Mouse (Mus musculus) heart, adult 2 months (tissue): ENCODE results near the gene Tma7. TPM values are rescaled to one million over a fixed set of nuclear protein-coding genes. Genes with fewer than 3 reads are reported as not detected.

Experiments used
- DNase-seq, 2 experiments: peaks; one replicate each; pipeline ENCODE4 v3.0.0; 2021
- H3K27ac ChIP-seq: fragments of 200-600 bp; 2 replicates; pipeline ENCODE4 v1.8.1; 2022
- H3K27me3 ChIP-seq: fragments of 200-500 bp; 2 replicates; pipeline ENCODE4 v1.6.1; 2012; ENCODE audit warnings: mild to moderate bottlenecking, low read length, inconsistent platforms, mixed read lengths; ENCODE audit not compliant: control insufficient read depth, insufficient read depth
- H3K36me3 ChIP-seq: fragments of 200-500 bp; 2 replicates; pipeline ENCODE4 v1.6.1; 2012; ENCODE audit warnings: low read length, inconsistent platforms; ENCODE audit not compliant: control insufficient read depth, insufficient read depth
- H3K4me1 ChIP-seq: fragments of 200-500 bp; 2 replicates; pipeline ENCODE4 v1.6.1; 2011; ENCODE audit warnings: low read length; ENCODE audit not compliant: control insufficient read depth, insufficient read depth
- H3K4me3 ChIP-seq: fragments of 200-600 bp; 2 replicates; pipeline ENCODE4 v1.8.1; 2022
- H3K79me2 ChIP-seq: fragments of 200-500 bp; replicated peaks from 2 replicates; pipeline ENCODE4 v1.6.1; 2012; ENCODE audit warnings: mild to moderate bottlenecking, inconsistent platforms, low read length, moderate library complexity, mixed read lengths; ENCODE audit not compliant: control insufficient read depth, insufficient read depth
- H3K9ac ChIP-seq: fragments of 200-500 bp; 2 replicates; pipeline ENCODE4 v1.6.1; 2012; ENCODE audit warnings: low read depth, mild to moderate bottlenecking, control low read depth, inconsistent platforms, low read length, mixed read lengths
- CTCF ChIP-seq: fragments of 200-600 bp; IDR thresholded peaks from 2 replicates; pipeline ENCODE4 v1.8.1; 2022; ENCODE audit warnings: antibody characterized with exemption, mild to moderate bottlenecking, moderate library complexity
- EP300 ChIP-seq: fragments of 200-500 bp; IDR thresholded peaks from 2 replicates; pipeline ENCODE4 v1.6.1; 2011; ENCODE audit warnings: low read depth, low read length, control low read depth; ENCODE audit not compliant: insufficient read depth
- POLR2A ChIP-seq: fragments of 200-500 bp; IDR thresholded peaks from 2 replicates; pipeline ENCODE4 v1.6.1; 2011; ENCODE audit warnings: mild to moderate bottlenecking, low read depth, low read length, control low read depth; ENCODE audit not compliant: insufficient read depth
- WGBS: fragments of 180-500 bp; shearing (Covaris S2); methylation state at CpG from one replicate; pipeline ENCODE4 v1.1.7; 2018; 5-methylcytosine and 5-hydroxymethylcytosine counted together
- intact Hi-C: fragments of 180-260 bp; cut with DNase I; formaldehyde crosslinking; loops from one replicate; pipeline ENCODE4 v1.15.1; 2025
- polyA plus RNA-seq: library from polyadenylated mRNA; depleted of rRNA; stranded (reverse); fragments of >200 nt; gene quantifications from 2 replicates; pipeline ENCODE4 v1.2.3, GENCODE M21; 2012
- total RNA-seq, 2 experiments: library from RNA; stranded (reverse); gene quantifications; 2 replicates each; pipeline ENCODE4 v1.2.3; 2021

Gene Tma7
- total and polyA plus RNA-seq, 3 experiments: 41.4 to 235 (median 218) TPM

GRCm38 (mm10) chr9:109102541-109102940, 20.2 kb upstream of the Tma7 start:
- no peaks in the 10 kb centered on the region for H3K36me3 ChIP-seq
- TF ChIP-seq EP300: no peak
- TF ChIP-seq CTCF: no peak
- TF ChIP-seq POLR2A: no peak
- H3K27ac ChIP-seq: no peak overlapping the region

GRCm38 (mm10) chr9:109101933-109102445, 19.6 kb upstream of the Tma7 start:
- Histone ChIP-seq H3K27ac (no peak overlapping the region), H3K9ac (no peak overlapping the region), H3K36me3 (no peaks in the 10 kb centered on the region), H3K27me3 (no peaks in the 10 kb centered on the region), H3K4me3 (no peak overlapping the region), H3K4me1 (peaks cover 4% of the 10 kb centered on the region), H3K79me2 (no peaks in the 10 kb centered on the region)
- no peak for DNase-seq
- intact Hi-C loops: no loop called here
- TF ChIP-seq EP300: no peak
- no peak for TF ChIP-seq POLR2A
- TF ChIP-seq CTCF: no peak
- WGBS: 94% methylated on average over 5 of the region's 5 CpGs

More at GRCm38 (mm10) chr9:109102541-109102940, 20.2 kb upstream of the Tma7 start:
- Histone ChIP-seq H3K4me1 (peaks cover 4% of the 10 kb centered on the region), H3K27me3 (no peaks in the 10 kb centered on the region), H3K4me3 (no peak overlapping the region), H3K79me2 (no peaks in the 10 kb centered on the region), H3K9ac (no peak overlapping the region)
- DNase-seq: no peak
- 86% methylated on average over 3 of the region's 3 CpGs for WGBS
- intact Hi-C loops: no loop called here

- WGBS: 79% methylated on average over 20 of the region's 20 CpGs
- H3K79me2 ChIP-seq: no peaks in the 10 kb centered on the region
- H3K4me1 ChIP-seq: peaks cover 4% of the 10 kb centered on the region
- TF ChIP-seq POLR2A: no peak
- DNase-seq: no peak
- H3K27me3 ChIP-seq: no peaks in the 10 kb centered on the region
- no peak overlapping the region for H3K27ac ChIP-seq
- no peaks in the 10 kb centered on the region for H3K36me3 ChIP-seq
- intact Hi-C loops: no loop called here
- H3K9ac ChIP-seq: no peak overlapping the region
- no peak overlapping the region for H3K4me3 ChIP-seq
These were observed 18.0 kb upstream of the Tma7 start for GRCm38 (mm10) chr9:109100307-109100928.

- peak; percentile 63 to 78 for DNase-seq
- intact Hi-C loops: no loop called here
- H3K9ac ChIP-seq: peak overlapping the region; percentile 29
- TF ChIP-seq CTCF (no peak), POLR2A (no peak), EP300 (0 out of 2 replicates have a peak, but pooled peaks have one; percentile 34)
- peaks cover 7% of the 10 kb centered on the region for H3K4me1 ChIP-seq
- H3K79me2 ChIP-seq: no peaks in the 10 kb centered on the region
- H3K36me3 ChIP-seq: no peaks in the 10 kb centered on the region
- 25% methylated on average over 5 of the region's 6 CpGs for WGBS
- H3K4me3 ChIP-seq: no peak overlapping the region
- peak overlapping the region; percentile 72 for H3K27ac ChIP-seq
- no peaks in the 10 kb centered on the region for H3K27me3 ChIP-seq
These were observed 16.6 kb upstream of the Tma7 start for GRCm38 (mm10) chr9:109098969-109099368.

- no peak for TF ChIP-seq POLR2A
- TF ChIP-seq EP300: no peak
- TF ChIP-seq CTCF: no peak
- WGBS: 72% methylated on average over 8 of the region's 8 CpGs
- Histone ChIP-seq H3K79me2 (no peaks in the 10 kb centered on the region), H3K27me3 (no peaks in the 10 kb centered on the region), H3K27ac (peak overlapping the region; percentile 72), H3K4me1 (peaks cover 7% of the 10 kb centered on the region), H3K36me3 (no peaks in the 10 kb centered on the region), H3K9ac (peak overlapping the region; percentile 29), H3K4me3 (peak overlapping the region; percentile 27)
- DNase-seq: no peak
- intact Hi-C loops: no loop called here
These were observed 16.0 kb upstream of the Tma7 start for GRCm38 (mm10) chr9:109098366-109098765.

- H3K4me3 ChIP-seq: peak overlapping the region; percentile 27
- TF ChIP-seq EP300 (no peak), POLR2A (peak; percentile 57)
- H3K9ac ChIP-seq: peak overlapping the region; percentile 29
- no peaks in the 10 kb centered on the region for H3K79me2 ChIP-seq
- peaks cover 7% of the 10 kb centered on the region for H3K4me1 ChIP-seq
- peak overlapping the region; percentile 72 for H3K27ac ChIP-seq
- H3K27me3 ChIP-seq: no peaks in the 10 kb centered on the region
- intact Hi-C loops: no loop called here
- WGBS: 52% methylated on average over 5 of the region's 5 CpGs
- H3K36me3 ChIP-seq: no peaks in the 10 kb centered on the region
- DNase-seq: peak; percentile 55 to 62
These were observed 15.4 kb upstream of the Tma7 start for GRCm38 (mm10) chr9:109097831-109098230.
